Mouse (Mus musculus): ENCODE measurements at regions not wholly inside any gene's neighbourhood (a gene's known extent, or its start where the extent isn't known, plus 50 kb on each side); places are given as distances from the start of the nearest gene placed in this dataset.

DNA sequence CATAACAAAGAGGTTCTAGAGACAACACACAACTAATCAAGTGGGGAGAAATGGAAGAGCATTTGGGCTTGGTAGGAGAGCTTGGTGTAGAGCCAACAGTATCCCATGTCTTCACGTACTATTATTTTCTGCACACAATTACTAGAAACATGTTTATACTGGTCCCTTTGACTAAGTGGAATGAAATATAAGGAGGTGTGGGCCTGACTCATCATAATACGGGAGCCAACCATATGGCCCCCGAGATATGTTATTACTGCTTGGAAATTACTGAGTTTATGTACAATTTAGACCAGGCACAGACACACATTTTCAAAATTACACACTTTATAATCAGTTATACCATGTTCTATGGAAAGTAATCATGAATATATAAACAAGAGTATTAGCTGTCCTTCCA, 92.7 kb upstream of the Sash1 start:
- no peak for DNase-seq

DNA sequence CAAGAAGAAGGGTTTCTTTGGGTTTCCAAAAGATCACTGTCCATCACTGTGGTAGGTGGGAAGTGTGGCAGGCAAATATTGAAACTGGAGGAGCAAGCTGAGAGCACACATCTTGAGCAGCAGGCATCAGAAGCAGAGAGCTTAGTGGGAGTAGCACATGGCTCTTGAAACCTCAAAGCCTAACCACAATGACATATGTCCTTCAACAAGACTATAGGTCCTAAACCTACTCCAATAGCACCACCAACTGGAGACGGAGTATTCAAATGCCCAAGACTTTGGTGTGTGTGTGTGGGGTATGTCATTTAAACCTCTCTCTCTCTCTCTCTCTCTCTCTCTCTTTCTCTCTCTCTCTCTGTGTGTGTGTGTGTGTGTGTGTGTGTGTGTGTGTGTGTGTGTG, 88.1 kb upstream of the Sash1 start:
- DNase-seq, result peak; percentile 22

DNA sequence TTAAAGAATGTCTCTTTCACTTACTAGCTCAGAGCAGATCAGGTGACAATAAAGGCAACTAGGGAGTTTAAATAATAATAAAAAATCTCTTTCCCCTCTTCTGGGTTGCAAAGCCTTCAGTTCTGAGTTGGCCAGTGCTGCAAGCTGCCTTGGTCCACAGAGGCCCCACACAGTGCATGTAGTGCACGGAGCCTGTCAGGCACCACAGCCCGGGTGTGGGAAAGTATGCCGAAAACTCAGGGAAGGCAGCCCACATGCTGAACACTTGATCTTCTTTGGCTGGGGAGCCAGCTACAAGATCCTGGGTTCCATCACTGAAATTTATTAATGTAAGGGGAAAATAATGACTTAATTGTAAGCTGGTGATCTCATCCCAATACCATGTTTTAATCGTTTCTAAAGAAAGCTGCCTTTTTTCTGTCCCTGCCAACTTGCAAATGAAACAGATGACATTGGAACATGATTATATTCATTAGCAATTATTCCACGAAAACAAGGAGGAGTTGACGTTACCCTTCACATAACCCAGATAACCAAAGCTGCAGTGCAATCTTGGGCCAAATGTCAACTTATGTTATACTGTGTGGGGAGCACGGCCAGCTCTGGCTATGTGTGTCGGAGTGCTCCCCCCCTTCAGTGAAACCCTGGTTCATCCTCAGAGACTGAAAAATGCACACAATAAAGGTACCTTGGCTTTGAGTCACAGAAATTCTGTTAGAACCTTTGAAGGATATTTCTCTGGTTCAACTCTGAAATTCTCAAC, 87.1 kb upstream of the Sash1 start:
- DNase-seq, result peak; percentile 30

GRCm38 (mm10) chr10:8970807-8971206, 84.9 kb upstream of the Sash1 start:
- DNase-seq, result no peak

- DNase-seq, result no peak
These were observed 83.7 kb upstream of the Sash1 start for GRCm38 (mm10) chr10:8969586-8969985.

GRCm38 (mm10) chr10:8969016-8969415, 83.1 kb upstream of the Sash1 start:
- no peak for DNase-seq

DNA sequence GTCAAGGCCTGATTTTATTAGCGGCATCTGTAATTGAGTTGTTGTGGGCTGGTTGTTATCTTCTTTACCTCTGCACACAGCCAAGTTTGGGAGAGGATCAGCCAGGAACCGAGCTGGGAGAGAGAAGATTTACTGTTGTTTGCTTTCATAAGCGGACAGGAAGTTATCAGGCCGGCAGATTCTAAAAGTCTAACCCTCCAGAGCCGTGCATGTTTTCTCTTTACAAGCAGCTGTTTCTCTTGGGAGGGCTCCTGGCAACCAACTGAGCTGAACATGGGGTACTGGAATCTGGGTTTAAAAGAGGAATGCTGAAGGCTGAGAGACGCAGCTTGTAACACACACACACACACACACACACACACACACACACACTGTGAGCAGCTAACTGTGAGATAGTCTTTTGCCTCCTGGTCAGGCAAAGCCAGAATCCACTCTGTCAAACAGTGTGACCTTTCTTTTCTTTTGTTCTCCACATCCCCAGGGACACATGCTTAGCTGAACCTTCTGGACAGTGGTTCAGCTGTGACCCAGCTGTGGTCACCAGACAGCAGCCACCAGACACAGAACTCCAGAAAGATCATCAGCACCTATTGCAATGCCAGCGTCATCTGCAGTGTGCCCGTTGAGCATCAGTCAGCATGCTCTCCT, 82.5 kb upstream of the Sash1 start:
- DNase-seq, result peak; percentile 66

- no peak for DNase-seq
These were observed 77.1 kb upstream of the Sash1 start for GRCm38 (mm10) chr10:8962921-8963320.

DNA sequence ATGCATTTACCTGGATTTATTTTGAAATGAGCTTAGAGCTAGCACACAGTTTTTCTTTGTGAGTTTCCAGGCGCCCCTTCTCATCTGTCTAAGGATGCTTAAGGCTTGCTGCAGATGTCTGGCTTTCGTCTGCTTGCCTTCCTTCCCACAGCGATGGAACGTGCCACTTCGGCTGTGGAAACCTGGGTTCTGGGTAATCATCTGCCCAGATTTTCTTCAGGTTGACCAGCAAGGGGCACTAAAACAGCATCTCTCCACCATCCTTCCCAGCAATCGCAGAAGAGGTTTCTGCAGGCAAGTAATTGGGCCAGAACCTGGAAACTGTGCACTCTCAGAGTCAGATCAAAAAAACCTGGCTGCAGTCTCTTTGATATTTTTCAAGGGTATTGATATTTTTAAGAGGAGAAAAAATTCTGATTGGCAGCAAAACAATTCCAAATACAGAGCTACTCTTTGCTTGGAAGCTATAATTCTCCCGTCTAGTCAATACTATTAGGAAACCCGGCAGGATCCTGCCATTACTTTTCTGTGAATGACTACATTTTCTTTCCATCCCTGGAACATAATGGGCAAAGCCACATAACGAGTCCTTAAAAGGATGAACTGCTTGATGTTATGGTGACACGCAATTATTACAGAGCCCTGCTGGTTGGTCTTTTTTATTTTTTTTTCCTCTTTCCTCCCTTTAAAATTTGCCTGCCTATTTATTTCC, 75.2 kb upstream of the Sash1 start:
- DNase-seq, result no peak

DNA sequence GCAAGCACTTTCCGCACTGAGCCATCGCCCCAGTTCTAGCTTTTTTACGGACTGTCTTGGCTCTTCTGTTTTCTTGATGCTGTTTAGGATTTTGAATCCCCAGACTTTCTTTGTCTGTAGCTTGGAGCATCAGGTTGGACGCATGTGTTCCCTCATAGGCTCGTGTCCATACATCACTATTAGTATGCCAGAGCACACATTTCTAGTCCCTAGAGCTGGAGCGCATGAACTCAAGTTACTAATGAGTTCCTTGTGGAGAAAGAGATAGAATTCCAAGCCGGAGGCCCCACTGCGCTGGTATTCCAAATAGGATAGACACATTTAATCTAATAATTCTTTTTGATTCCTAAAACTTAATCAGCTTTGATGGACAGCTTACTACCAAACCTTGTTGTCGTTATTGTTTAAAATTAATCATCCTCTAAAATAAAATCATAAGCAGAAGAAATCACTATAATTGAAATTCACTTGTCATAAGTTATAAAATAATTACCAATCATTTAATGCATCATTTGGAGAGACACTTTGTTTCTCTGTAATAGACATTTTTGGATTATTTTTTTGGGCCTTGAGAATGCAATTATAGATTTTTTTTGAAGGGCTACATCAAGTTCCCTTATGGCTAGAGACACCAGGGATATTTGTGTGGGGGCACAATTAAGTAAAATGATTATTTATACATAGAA, 74.5 kb upstream of the Sash1 start:
- no peak for DNase-seq

DNA sequence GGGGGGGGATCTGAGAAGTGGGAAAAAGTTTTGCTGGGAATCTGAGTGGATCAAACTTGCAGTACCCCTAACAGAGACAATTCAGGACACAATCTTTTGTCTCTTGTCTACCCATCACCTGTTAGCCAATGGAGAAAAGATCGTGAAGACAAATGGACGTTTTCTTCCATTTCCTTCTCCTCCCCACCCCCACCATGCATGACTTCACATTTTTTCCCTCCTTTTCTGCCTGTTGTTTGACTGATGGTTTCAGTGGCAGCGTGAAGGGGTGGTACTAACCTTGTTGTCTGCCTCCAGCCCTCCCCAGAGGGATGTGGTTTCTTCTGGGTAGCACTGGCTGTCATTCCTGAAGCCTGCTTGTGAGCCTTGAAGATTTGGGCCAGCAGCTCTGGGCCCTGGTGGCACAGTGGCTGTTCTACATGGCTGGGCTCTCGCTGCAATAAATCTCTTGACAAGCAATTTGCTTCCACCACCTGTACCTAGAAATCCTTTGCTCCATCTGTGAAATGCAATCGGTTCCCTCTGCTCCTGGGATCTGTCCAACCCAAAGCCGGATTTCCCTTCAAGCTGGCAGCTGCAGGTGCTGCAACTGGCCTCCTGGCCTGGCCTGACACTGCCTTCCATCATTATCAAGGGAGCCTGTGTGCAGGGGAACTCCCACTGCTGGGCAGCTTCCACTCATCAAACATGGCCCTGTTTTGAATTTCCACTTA, 69.8 kb upstream of the Sash1 start:
- DNase-seq, result peak; percentile 11

DNA sequence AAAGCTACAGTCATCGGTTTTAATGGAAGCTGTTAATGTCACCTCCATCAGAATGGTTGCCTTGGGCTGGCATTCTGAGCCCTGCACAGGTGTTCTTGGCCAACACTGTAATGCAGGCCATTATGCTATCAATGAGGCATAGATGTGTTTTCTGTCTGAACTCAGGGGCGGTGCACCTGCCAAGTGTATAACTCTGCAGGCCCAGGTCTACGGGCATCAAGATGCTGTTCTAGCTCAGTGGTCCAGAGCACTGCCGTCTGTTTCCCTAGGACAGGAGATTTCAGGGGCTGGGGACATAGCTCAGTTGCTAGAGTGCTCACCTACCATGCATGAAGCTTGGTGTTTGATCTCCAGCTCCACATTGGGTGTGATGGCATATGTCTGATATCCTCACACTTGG, 68.1 kb upstream of the Sash1 start:
- no peak for DNase-seq

DNA sequence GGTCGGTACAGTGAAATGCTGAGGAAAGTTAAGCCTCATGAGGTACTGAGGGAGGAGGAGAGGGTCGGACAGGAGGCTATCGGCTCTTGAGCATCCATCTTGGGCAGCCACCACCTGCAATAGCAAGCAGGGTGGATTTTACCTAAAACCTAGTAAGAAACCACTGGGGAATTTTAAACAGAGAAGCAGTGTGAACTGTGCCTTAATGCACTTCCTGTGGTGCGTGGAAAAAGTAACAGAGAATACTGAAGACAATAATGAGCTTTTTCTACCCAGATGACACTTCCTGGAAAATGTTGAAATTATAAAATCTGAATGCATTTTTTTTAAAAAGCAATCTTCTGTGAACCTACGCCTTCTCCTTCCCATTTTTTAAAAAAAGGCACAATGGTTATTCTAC, 67.1 kb upstream of the Sash1 start:
- no peak for DNase-seq

DNA sequence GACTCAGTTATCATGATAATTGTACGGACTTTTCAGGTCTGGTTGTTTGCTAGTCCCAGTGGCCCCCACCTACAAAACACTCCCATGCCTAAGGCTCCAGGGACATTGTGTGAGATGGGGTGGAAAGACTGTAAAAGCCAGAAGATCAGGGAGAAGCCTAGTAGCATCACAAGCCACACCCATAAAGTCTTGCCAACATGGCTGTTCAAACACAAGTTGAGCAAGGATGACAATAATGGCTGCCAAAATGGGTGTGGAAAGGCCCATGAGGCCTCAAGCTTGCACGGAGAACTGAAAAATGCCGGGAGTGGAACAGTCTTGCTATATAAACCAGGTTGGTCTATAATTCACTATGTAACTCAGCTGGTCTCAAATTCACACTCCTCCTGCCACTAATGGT, 66.1 kb upstream of the Sash1 start:
- no peak for DNase-seq

- DNase-seq, result no peak
These were observed 65.5 kb upstream of the Sash1 start for GRCm38 (mm10) chr10:8951236-8951825.

- DNase-seq, result no peak
These were observed 62.4 kb upstream of the Sash1 start for GRCm38 (mm10) chr10:8948227-8948626.

DNA sequence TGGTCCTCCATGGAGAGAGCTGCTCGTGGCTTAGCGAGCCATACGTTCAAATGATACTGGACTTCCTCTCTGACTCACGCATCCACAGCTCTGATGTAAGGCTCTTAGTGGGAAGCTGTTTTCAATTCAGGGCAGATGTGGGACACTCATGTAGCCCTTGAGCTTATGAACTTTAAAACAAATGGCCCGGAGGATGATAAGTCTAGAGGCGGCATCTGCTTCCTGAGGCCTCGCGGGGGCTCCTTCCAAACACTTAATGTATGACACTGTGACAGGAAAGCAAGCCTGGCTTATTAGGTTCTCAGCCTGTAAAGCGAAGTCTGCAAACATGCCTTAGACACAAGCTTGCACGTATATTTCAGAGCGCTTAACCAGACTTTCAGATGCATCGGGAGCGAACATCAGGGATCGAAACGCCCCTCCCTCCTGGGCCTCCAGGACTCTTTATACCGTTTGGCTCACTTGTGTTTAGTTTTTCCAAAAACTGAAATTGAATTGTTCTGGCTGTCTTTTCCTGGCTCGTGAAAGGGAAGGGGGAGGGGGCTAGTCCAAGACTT, 59.4 kb upstream of the Sash1 start:
- DNase-seq, result peak; percentile 38

- no peak for DNase-seq
These were observed 58.7 kb upstream of the Sash1 start for GRCm38 (mm10) chr10:8944586-8944985.

- no peak for DNase-seq
These were observed 57.8 kb upstream of the Sash1 start for GRCm38 (mm10) chr10:8943698-8944097.

GRCm38 (mm10) chr10:8942967-8943471, 57.1 kb upstream of the Sash1 start:
- DNase-seq, result no peak

DNA sequence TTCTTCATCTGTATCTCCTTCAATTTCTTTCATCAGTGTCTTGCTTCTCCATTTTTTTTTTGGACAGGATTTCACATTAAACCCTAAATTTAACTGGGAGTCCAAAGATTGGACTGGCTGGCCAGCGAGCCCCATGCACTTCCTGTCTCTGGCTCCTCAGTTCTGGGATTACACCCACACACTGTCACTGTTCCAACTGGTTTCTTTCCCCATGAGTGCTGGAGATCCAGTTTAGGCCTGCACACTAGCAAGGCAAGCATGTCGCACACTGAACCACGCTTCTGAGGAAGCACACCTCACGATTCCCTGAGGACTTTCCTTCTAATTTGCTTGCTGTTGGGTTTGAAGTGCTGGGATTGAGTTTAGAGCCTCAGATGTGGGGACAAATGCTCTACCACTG, 50.5 kb upstream of the Sash1 start:
- DNase-seq, result peak; percentile 45
